Mouse (Mus musculus): Measurements from ENCODE around the gene Bend6.
A peak's percentile ranks its signal among the peaks of the same experiment; 100 is the strongest.
"Not testable (repeated sequence)": the region's sequence is repeated elsewhere in the genome, so short reads cannot be mapped to it uniquely, and the experiment has no call there.

Bend6 gene

GRCm38 (mm10) chr1:33906216-33906615 is 1.4 kb downstream of the Bend6 start:
- DNase-seq: peak; percentile 55 to 63

GRCm38 (mm10) chr1:33903587-33903986 is 4.0 kb downstream of the Bend6 start:
- DNase-seq: no peak

- no peak for DNase-seq
Observed at GRCm38 (mm10) chr1:33900175-33900574, 7.4 kb downstream of the Bend6 start.

GRCm38 (mm10) chr1:33898373-33898772 is 9.2 kb downstream of the Bend6 start:
- no peak for DNase-seq

- peak; percentile 58 to 59 for DNase-seq
Observed at GRCm38 (mm10) chr1:33897426-33897825, 10.2 kb downstream of the Bend6 start.

- peak; percentile 50 to 55 for DNase-seq
Observed at GRCm38 (mm10) chr1:33896666-33897065, 10.9 kb downstream of the Bend6 start.

- no peak for DNase-seq
Observed at GRCm38 (mm10) chr1:33896116-33896515, 11.5 kb downstream of the Bend6 start.

- DNase-seq: peak; percentile 49 to 74
Observed at GRCm38 (mm10) chr1:33892784-33893183, 14.8 kb downstream of the Bend6 start.

- DNase-seq: peak in 1 of 2 experiments; percentile 27
Observed at GRCm38 (mm10) chr1:33883102-33883839, 24.3 kb downstream of the Bend6 start.

- no peak for DNase-seq
Observed at GRCm38 (mm10) chr1:33878170-33878569, 29.4 kb downstream of the Bend6 start.

- DNase-seq: no peak
Observed at GRCm38 (mm10) chr1:33876416-33876815, 31.2 kb downstream of the Bend6 start.

GRCm38 (mm10) chr1:33875691-33876090 is 31.9 kb downstream of the Bend6 start:
- DNase-seq: peak in 1 of 2 experiments; percentile 49

GRCm38 (mm10) chr1:33873561-33873960 is 34.1 kb downstream of the Bend6 start:
- no peak for DNase-seq

GRCm38 (mm10) chr1:33869437-33869836 is 38.2 kb downstream of the Bend6 start:
- no peak for DNase-seq

- peak; percentile 48 to 67 for DNase-seq
Observed at GRCm38 (mm10) chr1:33869031-33869430, 38.6 kb downstream of the Bend6 start.

- no peak for DNase-seq
Observed at GRCm38 (mm10) chr1:33846807-33847206, 60.8 kb downstream of the Bend6 start.

GRCm38 (mm10) chr1:33843823-33844222 is 63.8 kb downstream of the Bend6 start:
- peak in 1 of 2 experiments; percentile 10 for DNase-seq

GRCm38 (mm10) chr1:33838952-33839351 is 68.7 kb downstream of the Bend6 start:
- not testable (repeated sequence) for DNase-seq

GRCm38 (mm10) chr1:33830586-33830985 is 77.0 kb downstream of the Bend6 start:
- no peak for DNase-seq

GRCm38 (mm10) chr1:33817931-33818330 is 89.7 kb downstream of the Bend6 start:
- no peak for DNase-seq

GRCm38 (mm10) chr1:33813868-33814794 is 93.5 kb downstream of the Bend6 start, which contains the start of gene Zfp451:
Gene Zfp451, minus strand, starts transcription at chr1:33814595.
- peak; percentile 95 to 97 for DNase-seq

GRCm38 (mm10) chr1:33813495-33813867 is 94.1 kb downstream of the Bend6 start:
- DNase-seq: no peak

GRCm38 (mm10) chr1:33803323-33803722 is 104.3 kb downstream of the Bend6 start:
- DNase-seq: peak in 1 of 2 experiments; percentile 27
